Mouse (Mus musculus) monocyte, adult 2 months (primary cell): Measurements from ENCODE around the gene Ffar2.

Experiments used
- DNase-seq, 2 experiments: peaks; one replicate each; pipeline ENCODE4 v3.0.0; 2022; ENCODE audit warnings: low spot score in 2 of 2, low read depth in 1 of 2

The Ffar2 gene

GRCm38 (mm10) chr7:30777081-30777579 is 46.4 kb downstream of the Ffar2 start:
- DNase-seq = no peak

- no peak for DNase-seq
These were observed 47.5 kb downstream of the Ffar2 start for GRCm38 (mm10) chr7:30776104-30776503.

- no peak for DNase-seq
These were observed 54.3 kb downstream of the Ffar2 start for GRCm38 (mm10) chr7:30769236-30769635.
